Mouse (Mus musculus) stomach, embryonic 16.5 days (tissue): ENCODE measurements around the gene Ubtd2. TPM values are rescaled to one million over a fixed set of nuclear protein-coding genes. Genes with fewer than 3 reads are reported as not detected.

Experiments used
- ATAC-seq: fragments of 200-750 bp; cut with Nextera tagmentation; 2 replicates; pipeline ENCODE4 v1.8.0; 2017; ENCODE audit warnings: moderate number of reproducible peaks, moderate TSS enrichment; ENCODE audit not compliant: insufficient read depth, low FRiP score
- H3K27ac ChIP-seq: fragments of 300-500 bp; sonication (generic); 2 replicates; pipeline ENCODE4 v1.5.1; 2014; ENCODE audit warnings: low read length
- H3K27me3 ChIP-seq: fragments of 300-500 bp; sonication (generic); 2 replicates; pipeline ENCODE4 v1.6.1; 2014; ENCODE audit warnings: low read length, control low read depth, mixed read lengths; ENCODE audit not compliant: control insufficient read depth, insufficient read depth
- H3K36me3 ChIP-seq: fragments of 300-500 bp; sonication (generic); 2 replicates; pipeline ENCODE4 v1.6.1; 2014; ENCODE audit warnings: low read length; ENCODE audit not compliant: control insufficient read depth, insufficient read depth
- H3K4me1 ChIP-seq: fragments of 300-500 bp; sonication (generic); 2 replicates; pipeline ENCODE4 v1.6.1; 2014; ENCODE audit warnings: low read length, control low read depth, mixed read lengths; ENCODE audit not compliant: control insufficient read depth, insufficient read depth
- H3K4me2 ChIP-seq: fragments of 300-500 bp; sonication (generic); 2 replicates; pipeline ENCODE4 v1.6.1; 2014; ENCODE audit warnings: low read depth, low read length, mixed read lengths
- H3K4me3 ChIP-seq: fragments of 300-500 bp; sonication (generic); replicated peaks from 2 replicates; pipeline ENCODE4 v1.5.1; 2014; ENCODE audit warnings: mild to moderate bottlenecking, low read length
- H3K9ac ChIP-seq: fragments of 300-500 bp; sonication (generic); 2 replicates; pipeline ENCODE4 v1.6.1; 2014; ENCODE audit warnings: low read length
- H3K9me3 ChIP-seq: fragments of 300-500 bp; sonication (generic); replicated peaks from 2 replicates; pipeline ENCODE4 v1.6.1; 2016; ENCODE audit warnings: low read length, control low read depth; ENCODE audit not compliant: control insufficient read depth
- WGBS: fragments of 180-500 bp; shearing (Covaris S2); extraction: QIAGEN DNeasy Blood & Tissue Kit; methylation state at CpG from one replicate; pipeline ENCODE4 v1.1.7; 2014; 5-methylcytosine and 5-hydroxymethylcytosine counted together
- polyA plus RNA-seq: library from polyadenylated mRNA; unstranded; fragments of >200 nt; fragmentation: Nextera tagmentation; extraction: Ambion mirVana; gene quantifications from 2 replicates; pipeline ENCODE4 v1.2.1, GENCODE M21; 2015

Ubtd2 gene
- polyA plus RNA-seq, 1 experiment from 2014 or later, result 40.3 TPM

GRCm38 (mm10) chr11:32453353-32453915, 1.7 kb upstream of the Ubtd2 start:
- no peaks in the 10 kb centered on the region for H3K9me3 ChIP-seq
- H3K9ac ChIP-seq, result peak overlapping the region; percentile 48; the same call in 1 of the 2 replicates
- 0 out of 2 replicates have a peak, but pooled peaks cover 2% of the 10 kb centered on the region for H3K4me1 ChIP-seq
- 0 out of 2 replicates have a peak overlapping the region, but pooled peaks have one; percentile 87 for H3K4me2 ChIP-seq
- H3K36me3 ChIP-seq, result no peaks in the 10 kb centered on the region
- no peaks in the 10 kb centered on the region for H3K27me3 ChIP-seq
- no peak for ATAC-seq
- WGBS, result 54% methylated on average over 8 of the region's 8 CpGs
- H3K27ac ChIP-seq, result peak overlapping the region; percentile 67
- H3K4me3 ChIP-seq, result no peak overlapping the region

- H3K9me3 ChIP-seq, result no peaks in the 10 kb centered on the region
- WGBS, result 3% methylated on average over 19 of the region's 19 CpGs
Observed at GRCm38 (mm10) chr11:32454231-32454799, 855 bp upstream of the Ubtd2 start.

GRCm38 (mm10) chr11:32455507-32456141, 454 bp downstream of the Ubtd2 start:
- no peaks in the 10 kb centered on the region for H3K36me3 ChIP-seq
- no peaks in the 10 kb centered on the region for H3K9me3 ChIP-seq
- peak overlapping the region; percentile 87 for H3K4me2 ChIP-seq
- peak overlapping the region; percentile 97 for H3K27ac ChIP-seq
- peak overlapping the region; percentile 98 for H3K4me3 ChIP-seq
- peak; percentile 0 for ATAC-seq
- H3K9ac ChIP-seq, result peak overlapping the region; percentile 96
- WGBS, result under 1% methylated on average over 58 of the region's 58 CpGs
- no peaks in the 10 kb centered on the region for H3K27me3 ChIP-seq
- H3K4me1 ChIP-seq, result 0 out of 2 replicates have a peak, but pooled peaks cover 2% of the 10 kb centered on the region

More at GRCm38 (mm10) chr11:32454231-32454799, 855 bp upstream of the Ubtd2 start:
- Histone ChIP-seq H3K27ac (peak overlapping the region; percentile 97), H3K4me3 (peak overlapping the region; percentile 98), H3K9ac (peak overlapping the region; percentile 96), H3K4me1 (0 out of 2 replicates have a peak, but pooled peaks cover 2% of the 10 kb centered on the region), H3K27me3 (no peaks in the 10 kb centered on the region), H3K4me2 (peak overlapping the region; percentile 87), H3K36me3 (no peaks in the 10 kb centered on the region)
- no peak; the same call in 1 of the 2 replicates for ATAC-seq

GRCm38 (mm10) chr11:32456356-32456755, 1.2 kb downstream of the Ubtd2 start:
- 8% methylated on average over 6 of the region's 6 CpGs for WGBS
- no peaks in the 10 kb centered on the region for H3K9me3 ChIP-seq
- H3K4me1 ChIP-seq, result 0 out of 2 replicates have a peak, but pooled peaks cover 2% of the 10 kb centered on the region
- peak overlapping the region; percentile 98 for H3K4me3 ChIP-seq
- H3K27ac ChIP-seq, result peak overlapping the region; percentile 97; the same call in 1 of the 2 replicates
- no peak for ATAC-seq
- H3K9ac ChIP-seq, result peak overlapping the region; percentile 96
- no peaks in the 10 kb centered on the region for H3K36me3 ChIP-seq
- no peaks in the 10 kb centered on the region for H3K27me3 ChIP-seq
- H3K4me2 ChIP-seq, result peak overlapping the region; percentile 87

- WGBS, result 62% methylated on average over 2 of the region's 2 CpGs
- no peak for ATAC-seq
- H3K27ac ChIP-seq, result no peak overlapping the region
Observed at GRCm38 (mm10) chr11:32464282-32464681, 9.1 kb downstream of the Ubtd2 start.

GRCm38 (mm10) chr11:32471925-32472324, 16.8 kb downstream of the Ubtd2 start:
- H3K9me3 ChIP-seq, result no peaks in the 10 kb centered on the region
- no peak for ATAC-seq
- H3K4me3 ChIP-seq, result no peak overlapping the region
- WGBS, result 62% methylated on average over 2 of the region's 2 CpGs
- H3K27me3 ChIP-seq, result no peaks in the 10 kb centered on the region
- no peak overlapping the region for H3K4me2 ChIP-seq
- no peak overlapping the region for H3K9ac ChIP-seq
- H3K4me1 ChIP-seq, result 0 out of 2 replicates have a peak, but pooled peaks cover 4% of the 10 kb centered on the region
- H3K36me3 ChIP-seq, result no peaks in the 10 kb centered on the region
- H3K27ac ChIP-seq, result no peak overlapping the region

More at GRCm38 (mm10) chr11:32464282-32464681, 9.1 kb downstream of the Ubtd2 start:
- H3K27me3 ChIP-seq, result no peaks in the 10 kb centered on the region
- 0 out of 2 replicates have a peak, but pooled peaks cover 4% of the 10 kb centered on the region for H3K4me1 ChIP-seq
- H3K36me3 ChIP-seq, result no peaks in the 10 kb centered on the region
- H3K4me2 ChIP-seq, result no peak overlapping the region
- no peaks in the 10 kb centered on the region for H3K9me3 ChIP-seq
- no peak overlapping the region for H3K9ac ChIP-seq
- H3K4me3 ChIP-seq, result no peak overlapping the region

- H3K4me1 ChIP-seq, result no peaks in the 10 kb centered on the region
- H3K36me3 ChIP-seq, result no peaks in the 10 kb centered on the region
- ATAC-seq, result no peak
- no peak overlapping the region for H3K27ac ChIP-seq
- H3K9me3 ChIP-seq, result no peaks in the 10 kb centered on the region
- H3K27me3 ChIP-seq, result no peaks in the 10 kb centered on the region
- H3K4me2 ChIP-seq, result no peak overlapping the region
- WGBS, result 80% methylated on average over 3 of the region's 3 CpGs
- no peak overlapping the region for H3K4me3 ChIP-seq
- no peak overlapping the region for H3K9ac ChIP-seq
Observed at GRCm38 (mm10) chr11:32474725-32475124, 19.6 kb downstream of the Ubtd2 start.

- no peak for ATAC-seq
- no peaks in the 10 kb centered on the region for H3K27me3 ChIP-seq
- WGBS, result 78% methylated on average over 5 of the region's 5 CpGs
- H3K36me3 ChIP-seq, result no peaks in the 10 kb centered on the region
- no peaks in the 10 kb centered on the region for H3K9me3 ChIP-seq
- no peak overlapping the region for H3K27ac ChIP-seq
- no peak overlapping the region for H3K4me2 ChIP-seq
- H3K4me3 ChIP-seq, result no peak overlapping the region
- H3K9ac ChIP-seq, result no peak overlapping the region
- no peaks in the 10 kb centered on the region for H3K4me1 ChIP-seq
Observed at GRCm38 (mm10) chr11:32475487-32476236, 20.5 kb downstream of the Ubtd2 start.
